Mouse (Mus musculus) cortical plate, adult 2 months (tissue): ENCODE measurements around the gene Clip4. TPM values are rescaled to one million over a fixed set of nuclear protein-coding genes. Genes with fewer than 3 reads are reported as not detected.

Experiments used
- H3K27ac ChIP-seq: fragments of 200-500 bp; 2 replicates; pipeline ENCODE4 v1.5.1; 2012; ENCODE audit warnings: low read length, control low read depth, inconsistent platforms; ENCODE audit not compliant: insufficient read depth
- H3K4me1 ChIP-seq: fragments of 200-500 bp; 2 replicates; pipeline ENCODE4 v1.6.1; 2011; ENCODE audit warnings: low read length; ENCODE audit not compliant: control insufficient read depth, insufficient read depth
- H3K4me3 ChIP-seq: fragments of 200-500 bp; 2 replicates; pipeline ENCODE4 v1.5.1; 2011; ENCODE audit warnings: mild to moderate bottlenecking, low read length, control low read depth; ENCODE audit not compliant: insufficient read depth
- CTCF ChIP-seq: fragments of 200-500 bp; IDR thresholded peaks from 2 replicates; pipeline ENCODE4 v1.5.1; 2011; ENCODE audit warnings: mild to moderate bottlenecking, control low read depth, low read length; ENCODE audit not compliant: insufficient read depth; ENCODE audit errors: extremely low read depth
- POLR2A ChIP-seq: fragments of 200-500 bp; IDR thresholded peaks from 2 replicates; pipeline ENCODE4 v1.6.1; 2011; ENCODE audit warnings: mild to moderate bottlenecking, low read length, control low read depth; ENCODE audit not compliant: insufficient read depth; ENCODE audit errors: extremely low read depth
- polyA plus RNA-seq: library from polyadenylated mRNA; depleted of rRNA; stranded (reverse); fragments of >200 nt; gene quantifications from 2 replicates; pipeline ENCODE4 v1.2.3, GENCODE M21; 2012

Gene Clip4
- polyA plus RNA-seq, 1 experiment, result 42.2 TPM

DNA sequence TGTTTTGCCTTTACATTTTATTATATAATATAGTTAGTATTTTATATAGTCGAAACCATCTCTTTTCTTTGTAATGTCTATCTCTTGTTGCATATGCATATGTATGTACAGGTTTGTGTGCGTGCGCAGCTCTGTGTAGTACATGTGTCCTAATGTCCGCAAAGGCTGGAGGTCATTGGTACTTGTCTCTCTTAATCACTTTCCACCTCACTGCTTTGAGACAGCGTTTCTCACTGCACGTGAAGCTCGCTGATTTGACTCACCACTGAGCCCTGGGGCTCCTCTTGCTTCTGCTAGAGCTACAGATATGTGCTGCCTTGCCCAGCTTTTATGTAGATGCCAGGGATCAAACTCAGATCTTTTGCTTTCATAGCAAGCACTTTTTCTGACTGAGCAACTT, 7.7 kb upstream of the Clip4 start:
- no peak for TF ChIP-seq POLR2A
- no peak for TF ChIP-seq CTCF

DNA sequence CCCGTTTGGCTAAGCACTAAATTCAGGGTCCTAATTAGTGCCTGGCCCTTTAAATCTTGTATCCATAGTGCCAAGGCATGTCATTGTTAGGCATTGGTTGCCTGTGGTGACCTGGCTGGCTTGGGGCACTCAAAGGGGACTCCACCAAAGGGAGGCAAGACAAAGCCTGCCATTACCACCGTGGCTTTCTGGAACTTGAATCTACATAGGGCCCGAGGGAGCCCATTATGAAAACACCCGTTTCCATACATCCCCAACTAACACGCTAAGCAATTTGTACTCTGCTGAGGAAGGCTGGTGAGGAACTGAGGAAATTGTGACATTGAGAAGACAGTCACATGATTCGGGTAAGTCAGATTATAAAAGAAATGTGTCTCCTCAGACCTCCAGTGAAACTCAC, 1.3 kb downstream of the Clip4 start:
- Histone ChIP-seq H3K4me3 (no peak overlapping the region), H3K27ac (no peak overlapping the region), H3K4me1 (no peaks in the 10 kb centered on the region)
- TF ChIP-seq POLR2A, result no peak
- TF ChIP-seq CTCF, result no peak

More for the DNA sequence above, 7.7 kb upstream of the Clip4 start:
- Histone ChIP-seq H3K4me3 (no peak overlapping the region), H3K27ac (no peak overlapping the region), H3K4me1 (no peaks in the 10 kb centered on the region)

DNA sequence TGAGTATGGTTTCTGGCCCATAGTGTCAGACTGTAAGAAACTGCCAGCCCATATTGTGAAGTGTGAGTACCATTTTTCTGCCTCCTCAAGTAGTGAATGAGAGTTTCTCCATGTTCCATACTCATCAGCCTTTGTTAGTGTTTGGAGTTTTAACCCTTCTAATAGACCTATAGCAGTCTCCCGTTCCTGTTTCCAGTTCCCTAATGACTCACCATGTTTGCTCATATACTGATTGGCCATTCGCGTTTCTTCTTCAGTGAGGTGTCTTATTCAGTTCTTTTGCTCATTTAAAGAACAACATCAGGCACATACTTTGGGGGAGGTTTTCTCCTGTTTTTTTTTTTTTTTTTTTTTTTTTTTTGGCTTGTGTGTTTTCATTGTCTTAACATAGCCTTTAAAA, 2.4 kb downstream of the Clip4 start:
- no peak overlapping the region for H3K4me3 ChIP-seq
- H3K4me1 ChIP-seq, result no peaks in the 10 kb centered on the region
- no peak overlapping the region for H3K27ac ChIP-seq
- TF ChIP-seq CTCF, result no peak
- TF ChIP-seq POLR2A, result no peak

DNA sequence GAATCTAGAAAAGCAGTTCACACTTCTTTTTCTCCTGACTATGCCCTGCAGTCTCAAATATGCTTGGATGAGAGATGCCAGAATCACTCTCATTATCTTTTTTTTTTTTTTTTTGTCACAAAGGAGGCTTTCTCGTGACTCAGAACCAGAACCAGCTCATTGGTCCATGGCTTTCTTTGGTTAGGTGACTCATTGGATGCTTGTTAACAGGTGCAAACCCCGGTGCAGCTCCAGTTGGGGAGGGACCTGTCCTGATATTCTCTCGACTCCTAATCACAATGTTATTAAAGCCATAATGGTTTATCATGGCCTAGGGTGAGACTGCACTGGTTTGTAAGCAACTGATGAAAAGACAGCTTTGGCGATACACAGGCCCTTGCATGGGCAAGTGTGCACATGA, 5.9 kb downstream of the Clip4 start:
- Histone ChIP-seq H3K27ac (no peak overlapping the region), H3K4me1 (no peaks in the 10 kb centered on the region), H3K4me3 (no peak overlapping the region)
- TF ChIP-seq CTCF (no peak), POLR2A (no peak)

DNA sequence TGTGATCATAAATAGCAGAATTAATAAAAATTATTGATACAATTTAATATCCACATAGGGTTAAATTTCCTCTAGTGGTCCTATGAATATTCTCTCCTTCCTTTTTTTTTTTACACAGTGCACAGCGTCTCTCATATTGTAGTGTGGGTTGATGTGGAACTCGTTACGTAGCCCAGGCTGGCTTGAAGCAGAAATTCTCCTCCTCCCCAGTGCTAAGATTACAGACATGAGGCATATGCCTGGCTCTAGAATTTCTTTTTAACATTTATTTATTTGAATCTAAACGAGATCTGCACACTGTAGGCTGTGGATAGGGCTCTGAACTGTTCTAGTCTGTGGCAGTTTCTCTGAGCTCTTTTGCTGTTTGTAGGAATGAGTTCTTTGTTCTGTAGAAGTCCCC, 7.0 kb downstream of the Clip4 start:
- no peaks in the 10 kb centered on the region for H3K4me1 ChIP-seq
- no peak overlapping the region for H3K27ac ChIP-seq
- H3K4me3 ChIP-seq, result no peak overlapping the region
- TF ChIP-seq CTCF (no peak), POLR2A (no peak)

DNA sequence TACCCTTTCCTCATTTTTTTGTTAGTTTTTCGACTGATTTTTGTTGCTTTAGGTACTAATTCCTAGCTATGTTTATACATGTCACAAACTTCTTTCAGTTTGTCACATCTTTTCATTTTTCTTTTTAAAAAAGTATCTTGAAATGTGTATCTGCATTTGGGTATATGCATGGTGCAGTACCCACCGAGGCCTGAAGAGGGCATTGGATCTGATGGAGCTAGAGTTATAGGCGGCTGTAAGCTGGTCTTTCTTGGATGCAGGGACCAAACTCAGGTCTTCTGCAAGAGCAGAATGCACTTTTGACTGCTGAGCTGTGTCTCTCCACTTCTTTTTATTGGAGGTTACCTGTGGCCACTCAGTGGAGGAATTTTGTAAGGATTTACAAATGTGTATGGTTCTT, 10.4 kb downstream of the Clip4 start:
- Histone ChIP-seq H3K4me3 (no peak overlapping the region), H3K27ac (no peak overlapping the region), H3K4me1 (no peaks in the 10 kb centered on the region)
- no peak for TF ChIP-seq POLR2A
- no peak for TF ChIP-seq CTCF

DNA sequence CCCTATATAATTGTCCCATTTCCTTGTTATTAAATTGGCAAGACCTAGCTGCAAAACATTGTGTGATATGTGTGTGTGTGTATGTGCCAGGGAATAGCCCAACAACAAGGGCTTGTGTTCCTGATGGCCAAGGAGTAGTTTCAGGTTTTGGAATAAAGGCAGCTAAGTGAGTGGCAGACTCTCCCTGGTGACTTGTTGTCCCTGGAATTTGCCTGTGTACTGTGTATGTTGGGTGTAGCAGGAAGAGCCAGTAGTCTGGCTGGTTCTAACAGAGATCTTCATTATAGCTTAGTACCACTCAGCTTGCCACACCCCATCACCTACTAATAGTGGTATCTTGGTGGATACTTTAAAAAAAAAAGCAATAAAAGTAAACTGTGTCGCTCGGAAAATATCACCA, 12.2 kb downstream of the Clip4 start:
- no peak overlapping the region for H3K4me3 ChIP-seq
- no peak overlapping the region for H3K27ac ChIP-seq
- no peaks in the 10 kb centered on the region for H3K4me1 ChIP-seq
- TF ChIP-seq POLR2A (no peak), CTCF (no peak)

DNA sequence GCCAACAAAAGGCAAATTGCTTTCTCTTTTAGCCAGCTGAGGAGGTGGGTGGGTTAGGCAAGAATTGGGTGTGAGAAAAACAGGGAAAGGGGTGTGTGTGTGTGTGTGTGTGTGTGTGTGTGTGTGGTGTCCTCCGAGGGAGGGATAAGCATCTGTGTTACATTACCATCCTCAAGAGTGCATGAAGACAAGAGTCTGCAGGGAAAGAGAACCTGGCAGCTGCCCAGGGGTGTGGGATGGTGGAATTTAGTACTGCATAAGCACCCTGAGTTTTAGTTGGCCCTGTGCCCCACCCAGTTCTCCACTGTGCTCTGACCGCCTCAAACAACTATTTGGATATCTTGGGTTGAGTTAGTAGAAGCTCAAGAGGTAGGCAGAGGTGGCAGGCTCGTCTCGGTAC, 12.7 kb downstream of the Clip4 start:
- Histone ChIP-seq H3K4me1 (no peaks in the 10 kb centered on the region), H3K27ac (no peak overlapping the region), H3K4me3 (no peak overlapping the region)
- TF ChIP-seq POLR2A, result no peak
- TF ChIP-seq CTCF, result no peak

DNA sequence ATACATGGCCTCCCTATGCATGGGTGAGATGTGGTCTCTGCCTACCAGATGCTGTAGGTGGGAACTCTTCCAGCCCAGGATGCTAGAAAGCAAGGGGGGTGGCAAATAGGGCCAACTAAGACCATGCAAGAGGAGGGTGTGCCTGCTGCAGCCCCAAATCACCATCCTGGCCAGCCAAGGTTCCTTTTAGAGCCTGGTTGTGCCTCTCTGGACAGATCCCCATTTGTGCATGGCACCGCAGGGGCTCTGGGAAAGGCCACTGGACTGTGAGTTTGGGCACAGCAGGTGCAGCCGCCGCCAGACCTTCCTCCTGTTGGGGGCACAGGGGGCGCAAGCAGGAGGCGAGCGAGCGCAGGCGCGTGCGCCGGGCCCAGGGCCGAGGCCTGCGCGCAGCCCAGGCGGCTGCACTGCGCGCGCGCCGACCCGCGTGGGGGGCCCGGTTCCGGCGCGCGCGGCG, 14.0 kb downstream of the Clip4 start:
- Histone ChIP-seq H3K4me1 (no peaks in the 10 kb centered on the region), H3K4me3 (peak overlapping the region; percentile 63), H3K27ac (peak overlapping the region; percentile 89)
- TF ChIP-seq CTCF, result no peak
- no peak for TF ChIP-seq POLR2A

DNA sequence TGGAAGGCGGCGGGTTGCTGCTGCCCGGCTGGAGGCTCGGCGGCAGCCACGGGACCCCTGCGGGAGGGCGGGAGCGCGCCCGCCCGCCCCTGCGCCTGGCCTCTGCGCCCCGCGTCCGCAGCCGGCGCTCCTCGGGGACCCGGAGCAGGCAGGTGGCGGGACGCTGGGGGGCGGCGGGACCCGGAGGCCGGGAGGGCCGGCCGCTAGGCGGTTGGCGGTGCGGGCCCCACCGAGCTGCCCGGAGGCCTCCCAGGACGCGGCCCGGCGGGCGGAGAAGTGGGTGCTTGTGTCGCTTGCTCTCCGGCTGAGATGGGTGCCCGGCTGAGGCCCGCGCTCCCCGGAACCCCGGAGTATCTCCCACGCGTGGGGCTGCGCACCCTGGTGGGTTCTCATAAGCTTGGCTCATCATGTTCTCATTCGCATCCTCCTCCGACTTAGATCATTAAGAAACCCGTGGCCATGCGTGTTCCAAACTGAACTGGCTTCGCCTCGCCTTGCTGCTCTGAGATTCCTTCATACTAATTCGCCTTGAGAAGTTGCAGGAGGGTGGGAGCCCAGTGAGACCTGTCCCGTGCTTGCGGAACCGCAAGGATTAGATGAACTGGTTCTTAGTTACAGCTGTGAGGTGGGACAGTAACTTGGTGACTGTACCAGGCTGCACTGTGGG, 14.6 kb downstream of the Clip4 start:
- Histone ChIP-seq H3K27ac (no peak overlapping the region), H3K4me3 (peak overlapping the region; percentile 63), H3K4me1 (no peaks in the 10 kb centered on the region)
- TF ChIP-seq CTCF (no peak), POLR2A (no peak)

DNA sequence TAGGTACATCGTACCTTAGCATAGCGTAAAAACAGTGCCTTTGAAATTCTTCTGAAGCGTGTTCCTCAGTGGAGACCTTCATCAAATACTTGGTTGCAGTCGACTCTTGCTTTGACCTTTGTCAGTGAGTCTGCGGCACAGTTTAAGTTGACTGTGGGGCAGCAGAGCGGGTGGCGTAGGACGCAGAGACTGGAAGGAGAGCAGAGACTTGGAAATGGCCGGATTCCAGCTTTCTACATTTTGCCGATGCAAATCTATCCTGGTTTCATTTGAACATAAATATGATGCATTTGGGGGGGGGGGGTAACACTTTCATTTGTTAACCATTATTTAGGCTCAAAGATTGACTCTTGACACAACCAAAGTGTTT, 15.1 kb downstream of the Clip4 start:
- Histone ChIP-seq H3K27ac (no peak overlapping the region), H3K4me1 (no peaks in the 10 kb centered on the region; the same call in 1 of the 2 replicates), H3K4me3 (peak overlapping the region; percentile 63)
- no peak for TF ChIP-seq CTCF
- TF ChIP-seq POLR2A, result no peak
